Mouse (Mus musculus): ENCODE results near the gene Tnfsf12.

GRCm38 (mm10) chr11:69692863-69693262 is 2.8 kb downstream of the Tnfsf12 start:
- TF ChIP-seq CTCF (IDR thresholded peaks at IDR 0.05), result no peak
- no peak for TF ChIP-seq POLR2A (IDR thresholded peaks at IDR 0.05; ENCODE audit: insufficient read depth, low read depth, low read length)
